Mouse (Mus musculus) cerebellum, adult 11 months (tissue): ENCODE data around the gene Gan.

Experiments used
- DNase-seq: peaks from one replicate; pipeline ENCODE4 v3.0.0; 2022

Gene Gan

DNA sequence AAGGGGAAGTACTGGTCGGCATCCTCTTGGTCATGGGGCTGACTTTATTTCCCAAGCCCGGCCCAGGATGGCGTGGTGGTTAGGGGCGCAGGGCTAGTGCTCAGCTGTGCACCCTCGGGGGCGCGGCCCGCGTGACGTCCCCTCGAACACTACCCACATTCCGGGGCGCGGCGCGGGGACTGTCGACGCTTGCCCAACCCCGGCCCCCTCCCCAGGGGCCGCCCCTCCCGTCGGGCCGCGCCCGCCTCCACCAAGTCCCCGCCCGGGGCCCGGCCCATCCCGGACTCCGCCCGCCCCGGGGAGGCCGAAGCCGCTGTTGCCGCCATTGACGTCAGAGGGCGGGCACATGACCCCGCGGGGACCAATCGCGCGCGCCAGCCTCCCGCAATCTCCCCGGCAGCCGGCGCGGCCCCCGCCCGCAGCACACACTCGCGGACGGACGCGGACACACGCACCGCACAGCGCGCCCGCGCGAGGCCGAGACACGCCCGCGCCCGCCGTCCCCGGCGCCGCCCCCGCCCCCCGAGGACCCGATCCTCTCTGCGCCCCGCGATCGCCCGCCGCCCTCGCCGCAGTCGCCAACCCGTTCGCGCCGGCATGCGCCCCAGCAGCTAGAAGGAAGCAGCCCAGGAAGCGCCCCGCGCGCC, 98.5 kb downstream of the Gan start:
- peak; percentile 92 for DNase-seq

DNA sequence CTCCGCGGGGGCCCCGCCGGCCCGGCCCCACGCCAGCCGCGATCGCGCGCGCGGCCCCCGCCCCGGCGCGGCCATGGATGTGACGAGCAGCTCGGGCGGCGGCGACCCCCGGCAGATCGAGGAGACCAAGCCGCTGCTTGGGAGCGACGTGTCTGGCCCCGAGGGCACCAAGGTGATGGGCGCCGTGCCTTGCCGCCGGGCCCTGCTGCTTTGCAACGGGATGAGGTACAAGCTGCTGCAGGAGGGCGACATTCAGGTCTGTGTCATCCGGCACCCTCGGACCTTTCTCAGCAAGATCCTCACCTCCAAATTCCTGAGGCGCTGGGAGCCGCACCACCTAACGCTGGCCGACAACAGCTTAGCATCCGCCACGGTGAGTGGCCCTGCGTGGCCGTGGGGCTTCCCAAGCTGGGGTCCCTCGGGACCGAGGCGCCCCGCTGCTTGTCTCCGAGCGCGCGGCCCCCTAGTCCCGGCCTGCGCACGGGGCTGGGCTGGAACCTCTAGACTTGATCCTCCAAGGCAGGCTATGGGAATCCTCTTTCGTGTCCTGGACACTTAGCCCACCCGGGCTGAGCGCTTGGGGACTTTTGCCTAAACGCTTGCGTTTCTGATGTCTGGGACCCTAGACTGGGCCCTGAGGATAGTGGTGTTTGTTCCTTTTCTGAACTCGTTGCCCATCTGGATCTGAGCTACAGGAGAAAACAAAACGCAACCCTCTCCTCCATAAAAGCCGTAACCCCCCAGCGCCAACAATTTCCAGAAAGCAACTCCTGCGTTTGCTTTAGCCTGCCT, 99.3 kb downstream of the Gan start, which contains the start of gene Cmip:
TSS of gene Cmip (plus strand) at position 36 of the 792 bp plus-strand sequence.
- peak; percentile 44 for DNase-seq

DNA sequence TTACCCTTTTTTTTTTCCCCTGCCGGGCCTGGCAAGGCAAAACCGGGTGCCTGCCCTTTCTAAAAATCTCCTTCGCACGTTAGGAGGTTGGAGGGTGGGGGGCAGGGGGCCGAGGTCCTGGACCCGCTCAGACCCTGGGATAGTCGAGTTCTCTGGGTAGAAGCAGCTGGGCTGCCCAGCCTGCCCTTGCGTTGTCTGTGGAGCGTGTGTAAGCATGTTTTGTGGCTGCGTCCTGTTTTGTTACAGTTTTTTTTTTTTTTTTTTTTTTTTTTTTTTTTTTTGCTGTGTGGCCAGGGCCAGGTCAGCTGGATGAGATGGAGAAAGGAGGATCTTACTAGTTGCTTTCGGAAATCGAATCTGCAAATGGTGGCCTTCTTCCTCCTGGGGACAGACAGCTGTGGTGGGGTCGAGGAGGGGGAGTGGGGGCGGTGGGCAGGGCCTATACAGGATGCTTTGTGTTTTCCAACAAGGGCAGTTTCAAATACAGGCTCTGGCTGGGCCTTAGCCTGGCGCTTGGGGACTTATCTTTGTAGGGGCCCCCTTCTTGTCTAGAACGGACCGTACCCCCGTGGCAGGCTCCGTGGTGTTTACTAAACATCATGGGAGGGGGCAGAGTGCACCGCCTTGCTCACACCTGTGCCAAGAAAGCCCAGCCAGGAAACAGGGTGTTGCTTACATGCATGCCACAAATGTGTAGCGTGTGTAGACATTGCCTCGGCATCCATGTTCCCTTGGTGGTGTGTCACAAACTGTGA, 100.1 kb downstream of the Gan start:
- no peak for DNase-seq

DNA sequence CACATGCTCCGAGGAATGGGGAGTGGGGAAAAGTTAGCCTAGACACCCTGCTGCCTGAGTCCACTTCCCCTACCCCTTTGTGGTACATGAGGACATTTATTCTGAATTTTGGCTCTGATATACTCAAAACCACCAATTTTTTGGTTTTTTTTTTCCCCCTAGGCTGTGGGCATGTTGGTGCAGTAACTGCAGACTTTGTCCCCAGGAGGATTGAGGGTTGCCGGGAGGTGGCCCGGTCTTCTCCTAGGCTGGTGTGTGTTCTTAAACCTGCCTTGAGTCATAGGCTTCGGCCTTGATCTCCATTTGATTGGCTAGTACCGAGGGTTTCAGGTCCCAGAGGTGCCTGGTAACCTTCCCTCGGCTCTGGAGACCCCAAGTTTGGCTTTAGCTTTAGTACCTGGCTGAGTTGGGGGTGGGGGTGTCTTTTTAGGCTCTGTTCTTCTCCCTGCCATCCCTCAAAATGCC, 100.7 kb downstream of the Gan start:
- DNase-seq: no peak

DNA sequence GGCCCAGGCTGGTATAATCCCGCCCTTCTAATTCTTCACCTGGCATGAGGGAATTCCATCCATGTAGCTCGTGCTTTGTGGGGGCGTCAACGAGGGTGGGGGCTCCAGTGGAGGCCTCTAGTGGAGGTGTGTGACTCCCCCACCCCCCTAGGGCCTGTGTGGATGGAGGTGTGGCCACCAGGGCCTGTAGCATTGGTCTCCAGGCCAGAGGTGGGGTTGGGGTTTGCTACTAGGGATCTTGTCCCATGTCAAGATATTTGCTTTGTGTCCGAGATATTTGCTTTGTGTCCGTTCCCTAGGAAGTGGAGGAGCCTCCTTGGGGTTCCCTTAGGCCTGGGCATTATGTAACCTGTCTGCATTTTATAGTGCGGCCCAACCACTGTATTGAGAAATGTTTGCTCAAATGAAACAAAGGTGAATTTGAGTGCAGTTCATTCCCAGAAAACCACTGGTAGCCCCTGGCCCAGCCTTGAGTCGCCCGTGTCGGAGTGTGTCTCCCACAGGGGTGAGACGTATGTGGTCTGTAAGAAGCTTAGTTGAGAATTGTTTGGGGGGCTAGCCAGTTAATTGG, 101.6 kb downstream of the Gan start:
- no peak for DNase-seq

DNA sequence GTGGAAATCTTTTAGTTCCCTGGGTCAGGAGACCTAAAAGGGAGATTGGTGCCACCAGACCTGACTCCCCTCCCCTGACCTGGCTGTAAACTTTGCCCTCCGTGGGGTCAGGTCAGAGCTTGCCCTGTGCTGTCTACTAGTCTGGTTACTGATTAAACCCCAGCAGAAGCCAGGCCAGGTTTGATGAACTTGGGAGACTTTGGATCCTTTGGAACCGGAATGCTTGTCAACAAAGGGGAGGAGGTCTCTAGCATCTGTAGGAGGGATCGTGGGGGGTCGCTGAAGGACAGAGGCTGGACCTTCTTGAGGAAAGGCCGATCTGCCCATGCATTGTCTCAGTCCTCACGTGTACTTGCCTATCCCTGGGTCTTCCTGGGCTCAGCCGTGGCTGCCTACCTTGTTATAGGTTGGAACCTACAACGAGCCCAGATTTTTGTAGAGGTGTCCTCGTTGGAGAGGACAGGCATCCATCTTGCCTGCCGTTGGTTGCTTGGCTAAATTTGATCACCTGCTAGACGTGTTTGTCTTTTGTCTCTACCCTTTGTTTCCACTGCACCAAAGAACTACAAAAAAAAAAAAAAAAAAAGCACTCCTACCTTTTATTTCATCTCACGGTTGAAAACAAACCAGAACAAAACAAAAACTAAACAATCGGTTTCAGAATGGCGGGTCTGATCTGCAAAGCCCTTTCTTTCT, 102.4 kb downstream of the Gan start:
- no peak for DNase-seq

DNA sequence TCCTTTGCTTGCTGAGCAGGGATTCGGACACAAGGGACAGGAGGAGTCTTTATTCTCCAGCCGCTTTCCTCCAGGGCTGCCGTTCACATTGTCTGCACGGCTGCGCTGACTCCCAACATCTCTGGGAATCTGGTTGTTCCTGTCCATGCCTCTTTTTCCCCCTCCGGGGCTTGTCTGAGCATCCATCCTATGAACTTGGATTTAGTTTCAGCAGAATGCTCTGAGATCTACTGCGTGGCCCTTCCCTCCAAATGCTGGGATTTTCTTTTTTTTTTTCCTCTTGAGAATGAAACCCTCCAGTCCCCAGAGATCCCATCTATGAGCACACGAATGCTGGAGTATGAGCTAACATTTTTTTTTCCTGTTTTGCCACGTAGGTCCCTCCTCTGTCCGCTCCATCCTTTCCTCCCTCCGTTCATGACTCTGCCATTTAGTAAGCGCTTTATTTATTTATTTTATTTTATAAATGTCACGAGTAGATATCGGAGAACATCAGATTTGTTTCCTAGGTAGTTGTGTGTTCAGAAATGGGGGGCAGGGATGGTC, 103.1 kb downstream of the Gan start:
- no peak for DNase-seq

DNA sequence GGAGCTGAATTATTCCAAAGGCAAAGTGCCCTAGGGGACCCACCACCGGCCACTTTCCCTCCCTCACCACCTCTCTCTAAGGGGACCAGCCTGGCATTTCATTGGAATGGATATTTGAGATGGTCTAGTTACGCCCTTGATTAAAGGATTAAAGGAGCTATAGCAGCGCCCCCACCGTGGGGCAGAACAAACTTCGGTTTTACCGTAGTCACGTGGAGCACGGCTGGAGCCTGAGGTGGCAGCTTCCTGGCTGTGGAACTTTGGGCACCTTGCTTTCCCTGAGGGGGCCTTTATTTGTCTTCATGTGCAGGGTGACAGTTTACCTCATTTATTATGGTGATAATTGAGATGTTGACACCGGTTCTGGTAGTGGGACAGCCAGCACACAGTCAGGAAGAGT, 103.8 kb downstream of the Gan start:
- no peak for DNase-seq

DNA sequence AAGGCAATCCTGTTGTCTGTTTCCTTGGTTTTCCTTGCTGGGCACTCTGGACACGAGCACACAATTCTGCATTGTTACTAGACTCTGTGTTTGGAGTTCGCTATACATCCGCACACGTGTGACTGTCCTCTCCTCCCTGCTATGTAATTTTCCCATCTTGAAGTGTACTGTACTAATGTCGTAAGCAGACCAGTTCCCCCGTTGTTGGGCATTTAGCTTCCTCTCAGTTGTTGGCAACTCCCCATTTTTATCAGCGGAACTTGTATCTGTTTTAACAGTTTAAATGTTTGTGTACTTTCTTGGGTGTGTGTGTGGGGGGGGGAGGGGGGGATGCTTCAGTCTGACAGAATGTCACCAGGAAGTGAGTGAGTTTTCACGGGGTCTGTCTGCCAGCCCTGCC, 104.8 kb downstream of the Gan start:
- no peak for DNase-seq

DNA sequence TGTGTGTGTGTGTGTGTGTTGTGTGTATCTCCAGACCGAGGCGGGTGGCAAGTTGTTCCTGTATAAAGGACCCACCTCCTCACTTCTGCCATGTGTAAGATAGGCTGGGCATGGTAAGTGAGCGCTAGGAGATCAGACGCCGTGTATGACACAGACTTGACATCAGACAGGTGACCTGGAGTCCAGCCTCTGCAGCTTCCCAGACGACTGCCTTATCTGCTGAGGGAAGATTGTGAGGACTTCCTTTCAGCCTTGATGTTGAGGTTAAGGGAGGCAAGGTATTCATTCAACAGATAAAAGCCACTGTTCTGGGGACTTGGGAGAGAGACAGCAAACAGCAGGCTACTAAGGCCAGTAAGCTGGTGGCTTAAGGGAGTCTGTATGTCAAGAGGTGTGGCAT, 105.5 kb downstream of the Gan start:
- DNase-seq: no peak

DNA sequence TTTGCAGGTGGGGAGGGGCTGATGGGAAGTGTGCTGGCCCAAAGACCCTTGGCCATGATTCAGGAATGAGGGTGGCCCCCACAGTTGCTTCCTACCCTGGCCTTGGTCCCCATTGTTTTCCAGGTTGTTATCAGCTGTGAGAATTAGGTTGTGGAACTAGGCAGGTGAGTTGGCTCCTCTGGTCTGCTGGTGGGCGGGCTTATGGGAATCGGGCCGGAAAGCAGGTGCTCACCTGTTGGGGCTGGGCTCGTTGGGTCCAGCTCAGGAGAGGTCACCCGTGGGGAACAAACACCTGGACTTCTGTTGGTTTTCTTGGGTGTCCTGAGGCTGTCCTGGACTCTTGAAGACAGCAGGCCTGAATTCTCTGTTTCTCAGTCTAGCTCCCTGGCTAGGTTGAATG, 107.1 kb downstream of the Gan start:
- DNase-seq: no peak
